Mouse (Mus musculus) megakaryocyte, embryonic 14.5 days (primary cell): ENCODE measurements around the gene Tmem135.

ENCODE experiments used
- FLI1 ChIP-seq: IDR thresholded peaks from 2 replicates; pipeline ENCODE4 v1.6.1; 2012; ENCODE audit warnings: low read length, inconsistent platforms, mixed read lengths
- GATA1 ChIP-seq: IDR thresholded peaks from 3 replicates; pipeline ENCODE4 v1.6.1; 2012; ENCODE audit warnings: mixed read lengths, low read length, inconsistent platforms, borderline replicate concordance

GRCm38 (mm10) chr7:89177926-89178325, 226.1 kb downstream of the Tmem135 start:
- no peak for TF ChIP-seq FLI1
- no peak for TF ChIP-seq GATA1
